Mouse (Mus musculus): Measurements from ENCODE around the gene 4931440F15Rik.

GRCm38 (mm10) chr11:29823141-29823540 is 2.3 kb downstream of the 4931440F15Rik start:
- TF ChIP-seq CTCF (conservative IDR thresholded peaks at IDR 0.05; ENCODE audit: low read length), result no peak
- TF ChIP-seq NANOG (IDR thresholded peaks at IDR 0.05; ENCODE audit: borderline replicate concordance, low read length), result no peak
